Mouse (Mus musculus) midbrain, embryonic 14.5 days (tissue): ENCODE results near the gene Klhdc1. TPM values are rescaled to one million over a fixed set of nuclear protein-coding genes. Genes with fewer than 3 reads are reported as not detected.

ENCODE experiments used
- ATAC-seq: fragments of 200-750 bp; cut with Nextera tagmentation; 2 replicates; pipeline ENCODE4 v1.8.0; 2017; ENCODE audit warnings: moderate number of reproducible peaks, moderate library complexity; ENCODE audit not compliant: low FRiP score, low TSS enrichment
- DNase-seq: peaks from one replicate; pipeline ENCODE4 v3.0.0-alpha.2; 2015
- H3K27ac ChIP-seq: fragments of 300-500 bp; sonication (generic); replicated peaks from 2 replicates; pipeline ENCODE4 v1.5.1; 2014; ENCODE audit warnings: mild to moderate bottlenecking, low read depth, low read length, moderate library complexity
- H3K27me3 ChIP-seq: fragments of 300-500 bp; sonication (generic); 2 replicates; pipeline ENCODE4 v1.6.1; 2014; ENCODE audit warnings: low read length, control low read depth, mixed read lengths; ENCODE audit not compliant: control insufficient read depth, insufficient read depth
- H3K36me3 ChIP-seq: fragments of 300-500 bp; sonication (generic); 2 replicates; pipeline ENCODE4 v1.6.1; 2014; ENCODE audit warnings: low read length, control low read depth; ENCODE audit not compliant: control insufficient read depth, insufficient read depth
- H3K4me1 ChIP-seq: fragments of 300-500 bp; sonication (generic); 2 replicates; pipeline ENCODE4 v1.6.1; 2014; ENCODE audit warnings: mild to moderate bottlenecking, antibody characterized with exemption, low read length, control low read depth; ENCODE audit not compliant: control insufficient read depth, insufficient read depth
- H3K4me2 ChIP-seq: fragments of 300-500 bp; sonication (generic); 2 replicates; pipeline ENCODE4 v1.6.1; 2014; ENCODE audit warnings: mild to moderate bottlenecking, low read length, moderate library complexity
- H3K4me3 ChIP-seq: fragments of 300-500 bp; sonication (generic); replicated peaks from 2 replicates; pipeline ENCODE4 v1.5.1; 2014; ENCODE audit warnings: low read depth, low read length
- H3K9ac ChIP-seq: fragments of 300-500 bp; sonication (generic); replicated peaks from 2 replicates; pipeline ENCODE4 v1.6.1; 2014; ENCODE audit warnings: mild to moderate bottlenecking, low read length, moderate library complexity
- H3K9me3 ChIP-seq: fragments of 300-500 bp; sonication (generic); 2 replicates; pipeline ENCODE4 v1.6.1; 2016; ENCODE audit warnings: low read length, control low read depth, mixed read lengths; ENCODE audit not compliant: control insufficient read depth
- WGBS: fragments of 180-500 bp; shearing (Covaris S2); extraction: QIAGEN DNeasy Blood & Tissue Kit; methylation state at CpG from one replicate; pipeline ENCODE4 v1.1.7; 2014; 5-methylcytosine and 5-hydroxymethylcytosine counted together
- polyA plus RNA-seq: library from polyadenylated mRNA; unstranded; fragments of >200 nt; fragmentation: Nextera tagmentation; extraction: Ambion mirVana; gene quantifications from 2 replicates; pipeline ENCODE4 v1.2.1, GENCODE M21; 2014

Gene Klhdc1
- polyA plus RNA-seq, 1 experiment from 2014 or later, result 17.5 TPM

- H3K4me3 ChIP-seq, result no peak overlapping the region
- ATAC-seq, result no peak
These were observed 39.9 kb downstream of the Klhdc1 start for GRCm38 (mm10) chr12:69280915-69281314.

GRCm38 (mm10) chr12:69283146-69283545, 42.2 kb downstream of the Klhdc1 start:
- Histone ChIP-seq H3K36me3 (no peaks in the 10 kb centered on the region), H3K27me3 (no peaks in the 10 kb centered on the region), H3K27ac (no peak overlapping the region), H3K4me3 (no peak overlapping the region), H3K4me1 (no peaks in the 10 kb centered on the region), H3K4me2 (no peak overlapping the region), H3K9me3 (no peaks in the 10 kb centered on the region), H3K9ac (no peak overlapping the region)
- ATAC-seq (no peak), DNase-seq (no peak)
- WGBS, result 82% methylated on average over 7 of the region's 7 CpGs

More at GRCm38 (mm10) chr12:69280915-69281314, 39.9 kb downstream of the Klhdc1 start:
- Histone ChIP-seq H3K27ac (no peak overlapping the region), H3K27me3 (no peaks in the 10 kb centered on the region), H3K4me1 (no peaks in the 10 kb centered on the region), H3K9ac (no peak overlapping the region), H3K4me2 (no peak overlapping the region), H3K9me3 (no peaks in the 10 kb centered on the region), H3K36me3 (no peaks in the 10 kb centered on the region)
- WGBS, result 87% methylated on average over 3 of the region's 3 CpGs
- no peak for DNase-seq

GRCm38 (mm10) chr12:69287535-69287934, 46.6 kb downstream of the Klhdc1 start:
- Histone ChIP-seq H3K27ac (no peak overlapping the region), H3K9ac (no peak overlapping the region), H3K4me3 (no peak overlapping the region), H3K4me1 (no peaks in the 10 kb centered on the region), H3K9me3 (no peaks in the 10 kb centered on the region), H3K36me3 (no peaks in the 10 kb centered on the region), H3K4me2 (no peak overlapping the region), H3K27me3 (no peaks in the 10 kb centered on the region)
- DNase-seq (no peak), ATAC-seq (no peak)
- WGBS, result 89% methylated on average over 8 of the region's 8 CpGs

GRCm38 (mm10) chr12:69288699-69289098, 47.7 kb downstream of the Klhdc1 start:
- Histone ChIP-seq H3K4me1 (no peaks in the 10 kb centered on the region), H3K9me3 (no peaks in the 10 kb centered on the region), H3K36me3 (no peaks in the 10 kb centered on the region), H3K27ac (no peak overlapping the region), H3K27me3 (no peaks in the 10 kb centered on the region), H3K4me3 (no peak overlapping the region), H3K4me2 (no peak overlapping the region), H3K9ac (no peak overlapping the region)
- 77% methylated on average over 9 of the region's 9 CpGs for WGBS
- ATAC-seq, result no peak
- no peak for DNase-seq

- H3K27ac ChIP-seq, result no peak overlapping the region
- H3K4me3 ChIP-seq, result no peak overlapping the region
- no peaks in the 10 kb centered on the region for H3K4me1 ChIP-seq
- DNase-seq, result no peak
- no peaks in the 10 kb centered on the region for H3K27me3 ChIP-seq
- H3K9ac ChIP-seq, result no peak overlapping the region
- H3K36me3 ChIP-seq, result no peaks in the 10 kb centered on the region
- no peak overlapping the region for H3K4me2 ChIP-seq
- ATAC-seq, result no peak
- WGBS, result 89% methylated on average over 6 of the region's 6 CpGs
- H3K9me3 ChIP-seq, result no peaks in the 10 kb centered on the region
These were observed 51.4 kb downstream of the Klhdc1 start for GRCm38 (mm10) chr12:69292401-69292800.

- Histone ChIP-seq H3K27ac (no peak overlapping the region), H3K4me1 (peaks cover 11% of the 10 kb centered on the region), H3K36me3 (peaks cover 2% of the 10 kb centered on the region; the same call in 1 of the 2 replicates), H3K9ac (no peak overlapping the region), H3K27me3 (no peaks in the 10 kb centered on the region), H3K4me2 (no peak overlapping the region), H3K4me3 (no peak overlapping the region), H3K9me3 (no peaks in the 10 kb centered on the region)
- 75% methylated on average over 2 of the region's 2 CpGs for WGBS
- no peak for DNase-seq
- ATAC-seq, result no peak
These were observed 52.8 kb downstream of the Klhdc1 start for GRCm38 (mm10) chr12:69293815-69294214.

- H3K9me3 ChIP-seq, result no peaks in the 10 kb centered on the region
- 77% methylated on average over 2 of the region's 2 CpGs for WGBS
- H3K4me3 ChIP-seq, result no peak overlapping the region
- no peak overlapping the region for H3K4me2 ChIP-seq
- H3K36me3 ChIP-seq, result peaks cover 6% of the 10 kb centered on the region; the same call in 1 of the 2 replicates
- H3K4me1 ChIP-seq, result peaks cover 17% of the 10 kb centered on the region
- DNase-seq (no peak), ATAC-seq (no peak)
- no peaks in the 10 kb centered on the region for H3K27me3 ChIP-seq
- no peak overlapping the region for H3K27ac ChIP-seq
- no peak overlapping the region for H3K9ac ChIP-seq
These were observed 54.0 kb downstream of the Klhdc1 start for GRCm38 (mm10) chr12:69294936-69295335.

- peak overlapping the region; percentile 99; the same call in 1 of the 2 replicates for H3K9ac ChIP-seq
- DNase-seq (no peak), ATAC-seq (no peak)
- H3K4me1 ChIP-seq, result peaks cover 17% of the 10 kb centered on the region
- no peaks in the 10 kb centered on the region for H3K9me3 ChIP-seq
- peaks cover 12% of the 10 kb centered on the region for H3K36me3 ChIP-seq
- WGBS, result 70% methylated on average over 4 of the region's 4 CpGs
- peak overlapping the region; percentile 96 for H3K27ac ChIP-seq
- H3K4me3 ChIP-seq, result no peak overlapping the region
- H3K27me3 ChIP-seq, result no peaks in the 10 kb centered on the region
- H3K4me2 ChIP-seq, result peak overlapping the region; percentile 81
These were observed 54.7 kb downstream of the Klhdc1 start for GRCm38 (mm10) chr12:69295651-69296050.

GRCm38 (mm10) chr12:69296511-69297410, 55.8 kb downstream of the Klhdc1 start, which contains the start of gene Klhdc2:
Gene Klhdc2, plus strand, starts transcription at chr12:69296681.
- under 1% methylated on average over 97 of the region's 98 CpGs for WGBS
- H3K4me2 ChIP-seq, result peak within 1 kb of the TSS; percentile 81
- no peaks in the 10 kb centered on the region for H3K27me3 ChIP-seq
- peaks cover 22% of the 10 kb centered on the region for H3K36me3 ChIP-seq
- ATAC-seq (peak; percentile 96), DNase-seq (peak; percentile 94)
- H3K9ac ChIP-seq, result peak within 1 kb of the TSS; percentile 99
- no peaks in the 10 kb centered on the region for H3K9me3 ChIP-seq
- H3K27ac ChIP-seq, result peak within 1 kb of the TSS; percentile 96
- peaks cover 17% of the 10 kb centered on the region for H3K4me1 ChIP-seq
- peak within 1 kb of the TSS; percentile 98 for H3K4me3 ChIP-seq
